Mouse (Mus musculus) thymus, adult 2 months (tissue): Measurements from ENCODE around the gene Pih1d2.

ENCODE experiments used
- CTCF ChIP-seq: fragments of 200-500 bp; IDR thresholded peaks from 2 replicates; pipeline ENCODE4 v1.5.1; 2012; ENCODE audit warnings: mild to moderate bottlenecking, control low read depth, low read length, moderate library complexity, borderline replicate concordance; ENCODE audit not compliant: control insufficient read depth, poor library complexity, insufficient read depth; ENCODE audit errors: extremely low read depth
- POLR2A ChIP-seq: fragments of 200-500 bp; IDR thresholded peaks from 2 replicates; pipeline ENCODE4 v1.6.1; 2012; ENCODE audit warnings: mild to moderate bottlenecking, low read length, control low read depth, moderate library complexity; ENCODE audit not compliant: control insufficient read depth, poor library complexity, insufficient read depth; ENCODE audit errors: extremely low read depth

DNA sequence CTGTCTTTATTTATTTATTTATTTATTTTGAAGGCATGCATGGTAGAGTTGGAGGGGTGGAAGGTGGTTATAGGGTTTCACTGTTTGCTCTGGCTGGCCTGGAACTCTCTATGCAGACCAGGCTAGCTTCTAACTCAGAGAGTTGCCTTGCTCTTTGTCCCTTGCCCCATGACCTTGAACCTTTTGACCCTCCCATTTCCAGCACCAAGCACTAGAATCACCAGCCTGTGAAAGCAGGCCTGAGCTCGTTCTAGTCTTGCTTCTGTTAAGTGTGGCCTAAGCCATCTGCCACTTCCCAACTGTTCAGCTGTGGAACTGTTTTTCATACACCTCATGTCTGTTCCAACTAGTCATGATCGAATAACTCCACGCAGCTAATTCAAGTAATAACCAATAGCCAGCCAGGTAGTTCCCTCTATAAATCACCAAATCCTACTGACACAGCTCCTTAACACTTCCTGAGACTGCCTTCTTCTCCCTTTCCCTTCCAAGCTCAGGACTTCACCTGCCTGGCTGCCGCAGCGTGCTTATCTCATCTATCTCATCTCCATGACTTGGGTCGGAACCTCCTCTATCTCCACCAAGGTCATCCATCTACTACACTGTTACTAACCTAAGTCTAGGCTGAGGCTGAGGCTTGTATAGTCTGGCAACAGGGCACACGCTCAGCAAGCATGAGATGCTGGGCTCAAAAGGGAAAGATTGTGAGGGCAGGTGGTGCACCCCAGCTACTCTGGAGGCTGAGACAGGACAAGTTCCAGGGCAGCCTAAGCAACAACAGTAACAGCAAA is 14.9 kb upstream of the Pih1d2 start:
- TF ChIP-seq CTCF = no peak
- no peak for TF ChIP-seq POLR2A
